Mouse (Mus musculus): Measurements from ENCODE around the gene Pla2g1b. TPM values are rescaled to one million over a fixed set of nuclear protein-coding genes. Genes with fewer than 3 reads are reported as not detected.

Gene Pla2g1b
- not detected in 2 replicates for polyA plus RNA-seq (2012; ENCODE audit: insufficient read depth, low replicate concordance)

- H3K4me3 ChIP-seq (replicated peaks): no peak within 1 kb of the TSS
- H3K4me1 ChIP-seq: peaks cover 15% of the 10 kb centered on the region
- H3K9me3 ChIP-seq: no peaks in the 10 kb centered on the region
- no peaks in the 10 kb centered on the region for H3K36me3 ChIP-seq (replicated peaks; ENCODE audit: low read length)
- peaks cover 46% of the 10 kb centered on the region for H3K27me3 ChIP-seq (replicated peaks)
- TF ChIP-seq FLI1 (IDR thresholded peaks at IDR 0.05; ENCODE audit: low read length): no peak
- no peak for TF ChIP-seq GATA1 (IDR thresholded peaks at IDR 0.05; ENCODE audit: borderline replicate concordance, low read length)
Measured at GRCm38 (mm10) chr5:115465642-115466420, at the start of gene Pla2g1b. TSS of gene Pla2g1b (plus strand) at chr5:115466262.

- peak overlapping the region; percentile 7 for H3K4me3 ChIP-seq (replicated peaks)
- H3K9me3 ChIP-seq: no peaks in the 10 kb centered on the region
- peaks cover 91% of the 10 kb centered on the region for H3K27me3 ChIP-seq (replicated peaks)
- no peak for TF ChIP-seq FLI1 (IDR thresholded peaks at IDR 0.05; ENCODE audit: low read length)
- TF ChIP-seq GATA1 (IDR thresholded peaks at IDR 0.05; ENCODE audit: borderline replicate concordance, low read length): no peak
- H3K36me3 ChIP-seq (replicated peaks; ENCODE audit: low read length): no peaks in the 10 kb centered on the region
- peaks cover 23% of the 10 kb centered on the region for H3K4me1 ChIP-seq
Measured at GRCm38 (mm10) chr5:115428831-115429358, 37.2 kb upstream of the Pla2g1b start.

- H3K4me1 ChIP-seq: peaks cover 23% of the 10 kb centered on the region
- H3K4me3 ChIP-seq (replicated peaks): peak within 1 kb of the TSS; percentile 69
- peaks cover 95% of the 10 kb centered on the region for H3K27me3 ChIP-seq (replicated peaks)
- TF ChIP-seq FLI1 (IDR thresholded peaks at IDR 0.05; ENCODE audit: low read length) (no peak), GATA1 (IDR thresholded peaks at IDR 0.05; ENCODE audit: borderline replicate concordance, low read length) (no peak)
- no peaks in the 10 kb centered on the region for H3K9me3 ChIP-seq
- no peaks in the 10 kb centered on the region for H3K36me3 ChIP-seq (replicated peaks; ENCODE audit: low read length)
Measured at GRCm38 (mm10) chr5:115429359-115430186, 36.5 kb upstream of the Pla2g1b start, which contains the start of gene Msi1. TSS of gene Msi1 (plus strand) at chr5:115429599.

GRCm38 (mm10) chr5:115430187-115430960 lies 35.7 kb upstream of the Pla2g1b start:
- TF ChIP-seq FLI1 (IDR thresholded peaks at IDR 0.05; ENCODE audit: low read length): no peak
- no peak for TF ChIP-seq GATA1 (IDR thresholded peaks at IDR 0.05; ENCODE audit: borderline replicate concordance, low read length)
- H3K4me3 ChIP-seq (replicated peaks): peak overlapping the region; percentile 69
- no peaks in the 10 kb centered on the region for H3K36me3 ChIP-seq (replicated peaks; ENCODE audit: low read length)
- peaks cover 97% of the 10 kb centered on the region for H3K27me3 ChIP-seq (replicated peaks)
- no peaks in the 10 kb centered on the region for H3K9me3 ChIP-seq
- H3K4me1 ChIP-seq: peaks cover 23% of the 10 kb centered on the region

- peaks cover 24% of the 10 kb centered on the region for H3K4me1 ChIP-seq
- no peaks in the 10 kb centered on the region for H3K36me3 ChIP-seq (replicated peaks; ENCODE audit: low read length)
- no peaks in the 10 kb centered on the region for H3K9me3 ChIP-seq
- TF ChIP-seq FLI1 (IDR thresholded peaks at IDR 0.05; ENCODE audit: low read length): no peak
- TF ChIP-seq GATA1 (IDR thresholded peaks at IDR 0.05; ENCODE audit: borderline replicate concordance, low read length): no peak
- H3K4me3 ChIP-seq (replicated peaks): no peak overlapping the region
- peaks cover 99% of the 10 kb centered on the region for H3K27me3 ChIP-seq (replicated peaks)
Measured at GRCm38 (mm10) chr5:115431061-115431897, 34.8 kb upstream of the Pla2g1b start.

- Histone ChIP-seq H3K4me1 (peaks cover 27% of the 10 kb centered on the region), H3K4me3 (replicated peaks) (no peak overlapping the region), H3K27me3 (replicated peaks) (peaks cover 99% of the 10 kb centered on the region), H3K36me3 (replicated peaks; ENCODE audit: low read length) (no peaks in the 10 kb centered on the region), H3K9me3 (no peaks in the 10 kb centered on the region)
- no peak for TF ChIP-seq GATA1 (IDR thresholded peaks at IDR 0.05; ENCODE audit: borderline replicate concordance, low read length)
- no peak for TF ChIP-seq FLI1 (IDR thresholded peaks at IDR 0.05; ENCODE audit: low read length)
Measured at GRCm38 (mm10) chr5:115431898-115432259, 34.2 kb upstream of the Pla2g1b start.

GRCm38 (mm10) chr5:115432395-115432794 lies 33.7 kb upstream of the Pla2g1b start:
- peaks cover 99% of the 10 kb centered on the region for H3K27me3 ChIP-seq (replicated peaks)
- no peaks in the 10 kb centered on the region for H3K36me3 ChIP-seq (replicated peaks; ENCODE audit: low read length)
- peaks cover 27% of the 10 kb centered on the region for H3K4me1 ChIP-seq
- H3K9me3 ChIP-seq: no peaks in the 10 kb centered on the region
- TF ChIP-seq GATA1 (IDR thresholded peaks at IDR 0.05; ENCODE audit: borderline replicate concordance, low read length) (no peak), FLI1 (IDR thresholded peaks at IDR 0.05; ENCODE audit: low read length) (no peak)
- H3K4me3 ChIP-seq (replicated peaks): no peak overlapping the region

- peaks cover 99% of the 10 kb centered on the region for H3K27me3 ChIP-seq (replicated peaks)
Measured at GRCm38 (mm10) chr5:115433191-115433590, 32.9 kb upstream of the Pla2g1b start.

More at GRCm38 (mm10) chr5:115433191-115433590, 32.9 kb upstream of the Pla2g1b start:
- peaks cover 27% of the 10 kb centered on the region for H3K4me1 ChIP-seq
- H3K9me3 ChIP-seq: no peaks in the 10 kb centered on the region
- no peaks in the 10 kb centered on the region for H3K36me3 ChIP-seq (replicated peaks; ENCODE audit: low read length)
- no peak for TF ChIP-seq GATA1 (IDR thresholded peaks at IDR 0.05; ENCODE audit: borderline replicate concordance, low read length)
- TF ChIP-seq FLI1 (IDR thresholded peaks at IDR 0.05; ENCODE audit: low read length): no peak
- no peak overlapping the region for H3K4me3 ChIP-seq (replicated peaks)
